Comparison of ENCODE assay signal across 26 mouse cellular contexts in the genomic region with DNA sequence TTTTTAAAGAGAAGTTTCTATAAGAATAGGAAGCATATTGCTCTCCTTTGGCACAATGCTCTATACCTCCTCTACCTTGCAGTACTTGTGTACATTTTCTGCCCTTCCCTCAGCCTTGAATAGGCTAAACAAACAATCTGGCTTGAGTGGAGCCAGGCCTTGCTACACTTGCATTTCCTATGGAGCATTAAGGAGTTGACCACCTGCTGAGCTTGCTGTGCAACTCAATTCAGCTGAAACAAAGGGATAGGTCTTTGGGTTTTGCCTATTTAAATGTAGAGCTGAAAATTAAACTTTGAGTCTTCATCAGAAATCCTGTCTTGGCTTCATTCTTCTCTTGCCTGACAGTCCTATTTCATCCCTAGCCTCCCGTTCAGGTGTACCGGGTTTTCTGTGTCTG.
DNase-seq lines count a peak whose midpoint lies in the region; ATAC-seq and TF ChIP-seq lines count a peak whose summit lies in the region.
"Had no signal": no experiment of that assay in that cellular context is flagged by ENCODE, and none has a peak within 500 bp of the region (broad histone marks: within the 10 kb centered on the region; RNA-seq: fewer than 3 reads in every experiment).

No protein-coding gene starts in this region.

- no peaks in the 10 kb centered on the region for H3K36me3 ChIP-seq in lung, embryonic 16.5 days (ENCODE audit: control insufficient read depth, insufficient read depth, low read length)
- H3K36me3 ChIP-seq in ES-Bruce4 (ENCODE audit: control insufficient read depth, insufficient read depth, low read length, poor library complexity, severe bottlenecking) (no peaks in the 10 kb centered on the region), ES-E14 (ENCODE audit: control insufficient read depth, insufficient read depth, low read length, poor library complexity, severe bottlenecking) (no peaks in the 10 kb centered on the region)
- H3K36me3 ChIP-seq: forebrain, embryonic 10.5 days; G1E; hindbrain, embryonic 13.5 days had no signal

- H3K4me2 ChIP-seq in lung, embryonic 16.5 days (ENCODE audit: low read depth, low read length): no peak overlapping the region
- H3K4me2 ChIP-seq: heart, embryonic 11.5 days; hindbrain, embryonic 13.5 days had no signal

- no peak for DNase-seq in lung, adult 2 months
- peak; percentile 43 for DNase-seq in ES-E14 (ENCODE audit: low read depth, low spot score)
- DNase-seq in brain, embryonic 14.5 days (ENCODE audit: low read depth): peak; percentile 11
- no peak for DNase-seq in thymus, postnatal 25 days
- DNase-seq in neural tube, embryonic 10.5 days (ENCODE audit: extremely low spot score, low spot score): no peak
- DNase-seq: adrenal gland, adult 8-10 months; adrenal gland, postnatal 25 days; B cell, adult 2 months; cerebellum, adult 18-20 months; cerebellum, adult 9-10 months; cerebellum, postnatal 14 days; forebrain, postnatal 0 days; gastrocnemius, adult 2 months; gastrocnemius, postnatal 14 days; heart, adult 11 months had no signal

- in situ Hi-C loops in ES-E14 (cut with MboI; ENCODE audit: low sequenced_read_pairs in 2 of 2, unreplicated experiment in 2 of 2): no loop called here

- TF ChIP-seq POLR2A in lung, adult 2 months (IDR thresholded peaks at IDR 0.05; ENCODE audit: borderline replicate concordance, extremely low read depth, low read depth, low read length): no peak
- TF ChIP-seq POLR2A in ES-Bruce4 (IDR thresholded peaks at IDR 0.05; ENCODE audit: insufficient read depth, low read length): no peak
- no peak for TF ChIP-seq POLR2A in brain, embryonic 14.5 days (IDR thresholded peaks at IDR 0.05; ENCODE audit: borderline replicate concordance, extremely low read depth, insufficient read depth, insufficient read length, poor library complexity, severe bottlenecking)

- ATAC-seq in lung, embryonic 16.5 days (ENCODE audit: low read depth): peak; percentile 10; the same call in 1 of the 2 replicates
- ATAC-seq: activated CD4-positive, CD25-positive, alpha-beta regulatory T cell, adult 4 months; forebrain, embryonic 14.5 days; forebrain, postnatal 0 days; hindbrain, embryonic 16.5 days; Patski had no signal

- no peaks in the 10 kb centered on the region for H3K9me3 ChIP-seq in lung, embryonic 16.5 days (ENCODE audit: control insufficient read depth, low read length)
- H3K9me3 ChIP-seq in ES-Bruce4 (replicated peaks; ENCODE audit: control insufficient read depth, insufficient read depth, low read length, poor library complexity, severe bottlenecking): peaks cover 30% of the 10 kb centered on the region
- H3K9me3 ChIP-seq in ES-E14 (ENCODE audit: control insufficient read depth, insufficient read depth, low read depth, low read length): no peaks in the 10 kb centered on the region
- H3K9me3 ChIP-seq: forebrain, embryonic 10.5 days; G1E; hindbrain, embryonic 13.5 days had no signal

- H3K27me3 ChIP-seq in lung, embryonic 16.5 days (ENCODE audit: control insufficient read depth, insufficient read depth, low read depth, low read length): no peaks in the 10 kb centered on the region
- H3K27me3 ChIP-seq in ES-Bruce4 (ENCODE audit: control insufficient read depth, insufficient read depth, low read length, poor library complexity, severe bottlenecking): no peaks in the 10 kb centered on the region
- H3K27me3 ChIP-seq: CH12.LX; hindbrain, embryonic 13.5 days; Patski had no signal

- 92% methylated on average over 2 of the region's 2 CpGs for WGBS in lung, embryonic 16.5 days
- 92% methylated on average over 2 of the region's 2 CpGs for WGBS in lung, adult 2 months

- H3K4me3 ChIP-seq in lung, embryonic 16.5 days (ENCODE audit: low read length): no peak overlapping the region
- no peak overlapping the region for H3K4me3 ChIP-seq in lung, adult 2 months (replicated peaks; ENCODE audit: extremely low read depth, low read depth, low read length)
- H3K4me3 ChIP-seq in ES-Bruce4 (ENCODE audit: low read depth, low read length) (no peak overlapping the region), ES-E14 (ENCODE audit: insufficient read depth in 1 of 2, low read depth in 1 of 2, low read length in 2 of 2, poor library complexity in 1 of 2, severe bottlenecking in 1 of 2) (no peak overlapping the region)
- H3K4me3 ChIP-seq: forebrain, embryonic 10.5 days; gastrocnemius, adult 2 months; hindbrain, embryonic 13.5 days had no signal

- no peak for TF ChIP-seq CTCF in lung, adult 2 months (IDR thresholded peaks at IDR 0.05; ENCODE audit: insufficient read depth, low read length)
- TF ChIP-seq CTCF in ES-Bruce4 (IDR thresholded peaks at IDR 0.05; ENCODE audit: low read depth, low read length): no peak
- TF ChIP-seq CTCF in brain, embryonic 14.5 days (IDR thresholded peaks at IDR 0.05; ENCODE audit: borderline replicate concordance, extremely low read depth, insufficient read depth, insufficient read length): no peak

- H3K9ac ChIP-seq in lung, embryonic 16.5 days (ENCODE audit: low read length): no peak overlapping the region
- H3K9ac ChIP-seq in ES-Bruce4 (ENCODE audit: low read depth, poor library complexity, severe bottlenecking) (no peak overlapping the region), ES-E14 (ENCODE audit: insufficient read depth, low read depth, low read length, poor library complexity, severe bottlenecking) (no peak overlapping the region)
- H3K9ac ChIP-seq: forebrain, postnatal 0 days; hindbrain, embryonic 13.5 days had no signal

- no peak for TF ChIP-seq EP300 in ES-Bruce4 (IDR thresholded peaks at IDR 0.05; ENCODE audit: insufficient read depth, low read depth, low read length)

- H3K4me1 ChIP-seq in lung, embryonic 16.5 days (replicated peaks; ENCODE audit: control insufficient read depth, insufficient read depth, low read length): no peaks in the 10 kb centered on the region
- H3K4me1 ChIP-seq in lung, adult 2 months (ENCODE audit: control insufficient read depth, insufficient read depth, low read length): no peaks in the 10 kb centered on the region
- peaks cover 2% of the 10 kb centered on the region for H3K4me1 ChIP-seq in ES-Bruce4 (ENCODE audit: control insufficient read depth, insufficient read depth, low read length)
- peaks cover 0 to 2% of the 10 kb centered on the region in 2 experiments; a peak in 2 of 4 replicates for H3K4me1 ChIP-seq in ES-E14 (ENCODE audit: control insufficient read depth in 2 of 2, insufficient read depth in 2 of 2, low read length in 2 of 2, poor library complexity in 1 of 2)

- no peak overlapping the region for H3K27ac ChIP-seq in lung, embryonic 16.5 days (ENCODE audit: low read length)
- H3K27ac ChIP-seq in ES-Bruce4 (ENCODE audit: insufficient read depth, low read length): peak overlapping the region; percentile 72; the same call in 1 of the 2 replicates
- no peak overlapping the region for H3K27ac ChIP-seq in ES-E14 (ENCODE audit: insufficient read depth, low read depth, low read length, poor library complexity, severe bottlenecking)
- H3K27ac ChIP-seq: forebrain, embryonic 10.5 days; gastrocnemius, adult 2 months; hindbrain, embryonic 13.5 days had no signal

TF ChIP-seq in ES-E14, 5 proteins besides CTCF, POLR2A, EP300 and RAD21:
- TF ChIP-seq CHD2 (IDR thresholded peaks at IDR 0.05; ENCODE audit: low read depth, low read length): no peak
- TF ChIP-seq ZC3H11A (IDR thresholded peaks at IDR 0.05; ENCODE audit: borderline replicate concordance, low read depth, low read length): no peak
- no peak for TF ChIP-seq MAFK (IDR thresholded peaks at IDR 0.05; ENCODE audit: insufficient read depth, low read depth, low read length)
- TF ChIP-seq HCFC1 (IDR thresholded peaks at IDR 0.05; ENCODE audit: borderline replicate concordance, insufficient read depth, low read length): no peak
- TF ChIP-seq ZNF384 (IDR thresholded peaks at IDR 0.05; ENCODE audit: low read depth, low read length): no peak

Comparison
In these comparisons a context has a peak if more than half of its experiments do, and no peak if none do; other contexts are left out.
1. DNase-seq: peak in ES-E14 (single experiment) and brain, embryonic 14.5 days (single experiment); none in lung, adult 2 months (single experiment), thymus, postnatal 25 days (single experiment) and neural tube, embryonic 10.5 days (single experiment).